Mouse (Mus musculus): ENCODE measurements around the gene Evl. TPM values are rescaled to one million over a fixed set of nuclear protein-coding genes. Genes with fewer than 3 reads are reported as not detected.
A peak's percentile ranks its signal among the peaks of the same experiment; 100 is the strongest.

Evl gene
- polyA plus RNA-seq, 1 experiment from 2014 or later: 147 TPM

DNA sequence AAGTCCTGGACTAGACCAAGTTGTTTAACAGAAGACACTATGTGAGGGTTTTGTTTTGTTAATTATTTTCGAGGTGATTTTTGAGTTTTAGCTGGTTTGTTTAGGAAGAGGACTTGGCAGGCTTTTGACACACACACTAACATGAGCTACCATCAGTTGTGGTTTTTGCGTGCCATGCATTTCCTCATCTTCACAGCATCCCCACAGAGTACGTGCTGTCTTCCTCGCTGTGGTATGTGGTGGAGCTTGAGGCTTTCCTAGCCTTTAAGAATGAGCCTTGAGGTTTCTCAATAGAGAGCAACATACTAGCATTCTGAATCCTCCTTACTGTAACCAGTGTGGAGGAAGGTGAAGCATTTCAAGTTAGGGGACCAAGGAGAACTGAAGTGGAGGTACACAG lies 46.3 kb downstream of the Evl start:
- Histone ChIP-seq H3K36me3 (ENCODE audit: poor library complexity, severe bottlenecking) (peaks cover 4% of the 10 kb centered on the region; the same call in 1 of the 2 replicates), H3K4me2 (no peak overlapping the region), H3K4me3 (no peak overlapping the region), H3K27ac (peak overlapping the region; percentile 36; the same call in 1 of the 2 replicates), H3K4me1 (peaks cover 51% of the 10 kb centered on the region), H3K27me3 (no peaks in the 10 kb centered on the region), H3K9ac (no peak overlapping the region), H3K9me3 (replicated peaks) (no peaks in the 10 kb centered on the region)
- no peak for ATAC-seq
- WGBS: 60% methylated on average over 4 of the region's 4 CpGs

DNA sequence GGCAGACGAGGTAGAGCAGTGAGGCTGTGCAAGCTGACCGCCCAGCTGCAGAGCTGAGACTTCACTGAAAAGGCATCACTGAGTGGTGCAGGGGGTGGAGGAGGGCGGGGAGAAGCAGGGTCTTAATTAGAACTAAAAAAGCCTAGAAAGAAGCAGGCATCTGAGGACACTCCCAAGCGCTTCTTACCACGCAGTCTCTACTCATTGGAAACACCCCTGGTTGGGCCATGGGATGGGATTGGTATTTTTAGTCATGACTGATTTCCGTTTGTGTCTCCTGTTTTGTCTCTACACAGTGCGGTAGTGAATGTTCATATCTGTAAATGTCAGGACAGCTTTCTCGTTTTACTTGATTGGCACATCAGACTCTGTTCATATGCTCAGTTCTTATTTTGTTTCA lies 46.8 kb downstream of the Evl start:
- Histone ChIP-seq H3K27ac (peak overlapping the region; percentile 36; the same call in 1 of the 2 replicates), H3K4me2 (no peak overlapping the region), H3K4me3 (no peak overlapping the region), H3K36me3 (ENCODE audit: poor library complexity, severe bottlenecking) (peaks cover 4% of the 10 kb centered on the region; the same call in 1 of the 2 replicates), H3K27me3 (no peaks in the 10 kb centered on the region), H3K9ac (no peak overlapping the region), H3K4me1 (peaks cover 56% of the 10 kb centered on the region), H3K9me3 (replicated peaks) (no peaks in the 10 kb centered on the region)
- peak; percentile 24; the same call in 1 of the 2 replicates for ATAC-seq
- 37% methylated on average over 8 of the region's 8 CpGs for whole genome bisulfite sequencing

DNA sequence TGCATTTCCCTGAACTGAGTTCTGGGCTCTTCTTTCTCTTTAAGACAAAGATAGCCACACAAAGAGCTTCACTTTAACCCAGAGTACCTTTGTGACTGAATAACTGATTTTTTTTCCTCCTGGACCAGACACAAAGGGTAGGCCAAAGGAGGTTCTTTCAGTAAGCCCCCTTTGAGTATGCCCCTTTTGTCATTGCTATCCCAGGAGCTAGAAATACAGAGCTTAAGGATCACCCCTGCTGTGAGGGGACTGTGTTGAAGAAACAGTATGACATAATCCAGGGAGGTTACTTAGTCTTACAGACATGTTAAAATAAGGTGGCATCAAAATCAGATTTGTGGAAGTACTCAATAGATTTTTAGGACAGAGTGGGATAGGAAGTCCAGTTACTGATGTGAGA lies 50.0 kb downstream of the Evl start:
- H3K36me3 ChIP-seq (ENCODE audit: poor library complexity, severe bottlenecking): no peaks in the 10 kb centered on the region
- no peak overlapping the region for H3K4me2 ChIP-seq
- no peak overlapping the region for H3K9ac ChIP-seq
- no peak overlapping the region for H3K4me3 ChIP-seq
- peaks cover 76% of the 10 kb centered on the region for H3K4me1 ChIP-seq
- ATAC-seq: no peak
- no peaks in the 10 kb centered on the region for H3K9me3 ChIP-seq (replicated peaks)
- no peaks in the 10 kb centered on the region for H3K27me3 ChIP-seq
- H3K27ac ChIP-seq: no peak overlapping the region

DNA sequence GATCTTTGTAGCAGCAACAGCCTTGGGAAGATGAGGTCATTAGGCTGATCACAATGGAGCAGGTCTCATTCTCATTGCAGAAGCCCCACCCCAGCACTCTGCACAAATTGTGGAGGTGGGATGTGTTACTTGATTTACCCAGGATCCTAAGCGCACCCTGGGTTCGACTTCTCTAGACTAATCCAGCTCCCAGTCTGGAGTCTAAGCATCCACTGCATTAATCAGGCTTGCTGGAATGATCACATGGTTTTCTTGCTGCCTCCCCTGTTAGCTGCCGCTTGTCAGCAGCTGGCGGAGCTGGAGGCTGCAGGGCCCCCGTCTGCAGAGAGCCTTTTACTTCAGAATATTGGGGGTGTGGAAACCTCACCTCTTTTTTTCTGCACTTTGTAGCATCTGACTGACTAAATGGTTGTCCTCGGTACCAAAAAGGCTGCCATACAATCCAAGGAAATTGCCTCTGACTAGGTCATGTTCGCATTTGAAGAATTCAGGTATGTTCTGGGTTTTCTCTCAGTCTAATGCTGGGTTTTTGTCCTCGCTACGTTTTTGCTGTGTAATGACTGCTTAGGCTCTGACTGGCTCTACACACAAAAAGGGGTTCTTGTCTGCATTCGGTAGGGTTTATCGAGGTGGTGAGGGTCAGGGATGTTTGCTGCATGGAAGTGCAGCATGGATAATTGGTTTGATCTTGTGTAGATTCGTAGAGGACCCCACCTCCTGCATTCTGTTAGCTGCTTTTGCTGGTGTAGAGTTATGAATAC lies 51.2 kb downstream of the Evl start:
- H3K4me3 ChIP-seq: peak overlapping the region; percentile 33
- WGBS: 8% methylated on average over 12 of the region's 12 CpGs
- peak overlapping the region; percentile 57 for H3K4me2 ChIP-seq
- H3K9ac ChIP-seq: peak overlapping the region; percentile 66
- peak; percentile 83 for ATAC-seq
- H3K27ac ChIP-seq: peak overlapping the region; percentile 88
- no peaks in the 10 kb centered on the region for H3K36me3 ChIP-seq (ENCODE audit: poor library complexity, severe bottlenecking)
- H3K9me3 ChIP-seq (replicated peaks): no peaks in the 10 kb centered on the region
- H3K4me1 ChIP-seq: peaks cover 72% of the 10 kb centered on the region
- H3K27me3 ChIP-seq: no peaks in the 10 kb centered on the region

DNA sequence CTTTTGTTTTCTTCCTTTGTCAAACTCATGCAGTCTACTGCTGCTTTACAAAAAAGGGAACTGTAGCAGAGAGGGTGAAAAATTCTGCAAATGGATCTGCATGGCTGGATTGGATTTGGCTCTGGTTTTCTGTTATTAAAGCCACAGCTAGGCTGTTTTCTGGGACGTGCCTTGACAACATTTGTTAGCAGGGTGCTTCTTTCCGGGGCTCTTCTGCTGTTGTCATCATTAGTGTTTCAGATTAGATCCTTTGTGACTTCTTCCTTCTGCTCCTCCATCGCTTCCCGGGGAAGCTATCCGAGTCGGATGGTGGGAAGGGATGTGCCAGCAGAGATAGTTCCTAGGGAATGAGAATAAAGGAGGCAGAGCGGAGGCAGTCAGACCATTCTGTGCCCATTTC lies 51.8 kb downstream of the Evl start:
- 20% methylated on average over 7 of the region's 7 CpGs for WGBS
- Histone ChIP-seq H3K4me3 (peak overlapping the region; percentile 33), H3K27ac (peak overlapping the region; percentile 88), H3K4me2 (peak overlapping the region; percentile 57), H3K9ac (peak overlapping the region; percentile 66), H3K9me3 (replicated peaks) (no peaks in the 10 kb centered on the region), H3K4me1 (peaks cover 66% of the 10 kb centered on the region), H3K27me3 (no peaks in the 10 kb centered on the region), H3K36me3 (ENCODE audit: poor library complexity, severe bottlenecking) (peaks cover 5% of the 10 kb centered on the region; the same call in 1 of the 2 replicates)
- ATAC-seq: 0 out of 2 replicates have a peak, but pooled peaks have one; percentile 2

DNA sequence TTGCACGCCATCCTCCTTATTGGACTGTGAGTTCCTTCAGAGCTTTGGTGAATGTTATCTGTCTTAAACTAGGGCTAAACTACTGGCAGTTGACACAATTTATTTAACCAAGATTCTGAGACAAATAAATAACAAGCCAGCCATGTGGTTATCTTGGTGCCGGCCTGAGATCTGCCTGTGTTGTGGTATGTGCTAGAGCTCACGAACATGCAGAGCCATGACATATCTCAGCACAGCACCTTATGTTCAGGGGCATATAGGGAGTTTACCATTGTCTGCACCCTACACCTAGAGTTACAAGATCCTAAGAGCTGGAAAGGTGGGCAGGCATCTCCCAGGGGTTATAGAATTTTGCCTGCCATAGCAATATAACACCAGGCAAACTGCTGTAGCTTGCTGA lies 54.9 kb downstream of the Evl start:
- WGBS: 91% methylated on average over 3 of the region's 3 CpGs
- Histone ChIP-seq H3K4me3 (no peak overlapping the region), H3K4me2 (no peak overlapping the region), H3K9ac (no peak overlapping the region), H3K9me3 (replicated peaks) (no peaks in the 10 kb centered on the region), H3K27me3 (no peaks in the 10 kb centered on the region), H3K36me3 (ENCODE audit: poor library complexity, severe bottlenecking) (peaks cover 5% of the 10 kb centered on the region; the same call in 1 of the 2 replicates), H3K27ac (no peak overlapping the region), H3K4me1 (peaks cover 40% of the 10 kb centered on the region)
- ATAC-seq: no peak

DNA sequence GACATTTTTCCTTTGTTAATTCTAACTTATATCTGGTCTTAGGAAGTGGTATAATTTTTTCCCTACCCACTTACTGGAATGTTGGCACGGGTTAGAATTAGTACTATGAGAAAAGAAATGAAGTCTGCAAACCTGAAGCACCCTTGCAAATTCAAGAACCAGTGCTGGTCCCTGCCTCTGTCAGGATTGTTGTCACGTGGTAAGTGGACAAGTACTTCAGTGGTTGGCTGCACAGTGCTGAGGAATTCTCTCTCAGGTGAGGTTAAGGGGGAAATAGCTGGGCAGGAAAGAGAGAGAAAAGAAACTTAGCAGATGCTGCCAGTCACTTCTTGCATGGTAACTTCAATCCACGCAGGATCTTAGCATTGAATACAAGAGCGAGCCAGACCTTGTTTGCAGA lies 55.7 kb downstream of the Evl start:
- no peak for ATAC-seq
- no peaks in the 10 kb centered on the region for H3K9me3 ChIP-seq (replicated peaks)
- H3K27ac ChIP-seq: no peak overlapping the region
- no peak overlapping the region for H3K4me3 ChIP-seq
- peaks cover 5% of the 10 kb centered on the region; the same call in 1 of the 2 replicates for H3K36me3 ChIP-seq (ENCODE audit: poor library complexity, severe bottlenecking)
- H3K4me1 ChIP-seq: peaks cover 32% of the 10 kb centered on the region
- no peak overlapping the region for H3K9ac ChIP-seq
- H3K27me3 ChIP-seq: no peaks in the 10 kb centered on the region
- WGBS: 91% methylated on average over 4 of the region's 4 CpGs
- no peak overlapping the region for H3K4me2 ChIP-seq

DNA sequence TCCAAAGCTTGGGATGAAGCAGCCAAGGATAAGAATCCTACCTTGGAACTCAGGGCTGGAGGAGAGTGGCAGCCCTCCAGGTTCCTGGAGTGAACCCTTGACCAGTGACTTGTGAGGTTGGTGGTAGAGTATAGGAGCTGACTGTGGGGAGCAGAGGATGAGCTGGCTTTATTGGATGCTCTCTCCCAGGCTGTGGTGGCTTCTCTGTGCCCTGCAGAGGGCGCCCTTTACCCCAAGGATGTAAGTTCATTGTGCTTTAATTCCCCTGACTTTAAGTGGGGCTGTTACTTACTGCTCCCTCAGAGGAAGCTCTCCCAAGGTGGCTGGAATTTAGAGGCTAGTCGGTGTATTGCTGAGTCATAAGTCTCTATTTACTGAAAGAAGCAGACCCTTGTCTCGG lies 58.6 kb downstream of the Evl start:
- H3K9ac ChIP-seq: no peak overlapping the region
- WGBS: 46% methylated on average over 3 of the region's 3 CpGs

DNA sequence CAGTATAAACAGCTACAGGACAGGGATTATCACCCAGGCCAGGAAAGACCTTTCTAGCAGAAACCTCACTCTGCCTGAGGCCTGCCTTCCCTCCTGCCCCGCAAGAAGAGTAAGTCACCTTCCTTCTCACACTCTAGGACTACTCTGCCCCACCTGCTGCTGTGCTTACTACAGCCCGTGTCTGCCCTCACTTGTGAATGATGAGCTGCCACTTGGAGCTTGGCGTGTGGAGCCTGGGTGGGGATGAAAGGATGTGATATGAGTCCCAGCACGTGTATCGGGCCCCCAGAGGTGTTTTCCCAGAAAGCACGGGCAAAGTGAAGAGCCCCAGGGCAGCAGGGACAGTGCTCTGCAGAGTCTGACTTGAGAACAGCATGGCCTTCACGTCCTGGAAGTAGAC lies 63.0 kb downstream of the Evl start:
- no peak for ATAC-seq
- Histone ChIP-seq H3K9ac (no peak overlapping the region), H3K27ac (no peak overlapping the region), H3K27me3 (no peaks in the 10 kb centered on the region), H3K4me3 (no peak overlapping the region), H3K36me3 (ENCODE audit: poor library complexity, severe bottlenecking) (0 out of 2 replicates have a peak, but pooled peaks cover 7% of the 10 kb centered on the region), H3K4me2 (no peak overlapping the region), H3K9me3 (replicated peaks) (no peaks in the 10 kb centered on the region), H3K4me1 (peaks cover 10% of the 10 kb centered on the region; the same call in 1 of the 2 replicates)
- WGBS: 86% methylated on average over 7 of the region's 7 CpGs

More for the DNA sequence above, 58.6 kb downstream of the Evl start:
- Histone ChIP-seq H3K4me1 (peaks cover 11% of the 10 kb centered on the region; the same call in 1 of the 2 replicates), H3K36me3 (ENCODE audit: poor library complexity, severe bottlenecking) (peaks cover 5% of the 10 kb centered on the region; the same call in 1 of the 2 replicates), H3K4me2 (no peak overlapping the region), H3K27ac (no peak overlapping the region), H3K9me3 (replicated peaks) (no peaks in the 10 kb centered on the region), H3K27me3 (no peaks in the 10 kb centered on the region), H3K4me3 (no peak overlapping the region)
- ATAC-seq: no peak

DNA sequence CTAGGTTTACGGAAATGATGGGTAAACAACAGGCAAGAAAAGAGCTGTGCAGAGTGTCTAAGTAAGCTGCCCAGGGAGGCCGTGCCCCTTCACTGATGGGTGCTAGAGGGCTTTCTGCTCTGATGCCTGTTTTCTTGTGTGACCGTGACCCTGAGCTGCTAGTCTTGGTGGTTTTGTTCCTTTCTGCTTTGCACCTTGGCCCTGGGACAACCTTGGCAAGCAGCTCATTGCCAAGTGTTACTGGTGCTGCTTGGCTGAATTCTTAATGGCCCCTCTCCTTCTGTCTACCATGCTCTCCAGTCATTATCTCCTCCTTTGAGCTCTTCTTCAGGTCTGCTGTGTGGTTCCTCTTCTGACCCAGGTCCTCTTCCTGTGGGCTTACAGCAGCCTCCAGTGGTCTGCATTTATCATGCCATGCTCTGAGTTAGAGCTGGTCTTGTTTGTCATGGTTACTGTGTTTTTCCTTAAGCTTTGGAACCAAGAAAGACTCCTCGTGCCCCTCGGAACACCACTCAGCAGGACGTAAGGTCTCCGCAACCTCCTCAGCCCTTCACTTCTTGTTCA lies 65.4 kb downstream of the Evl start:
- WGBS: 90% methylated on average over 7 of the region's 7 CpGs
- Histone ChIP-seq H3K9me3 (replicated peaks) (no peaks in the 10 kb centered on the region), H3K4me1 (peaks cover 10% of the 10 kb centered on the region; the same call in 1 of the 2 replicates), H3K27ac (no peak overlapping the region), H3K36me3 (ENCODE audit: poor library complexity, severe bottlenecking) (0 out of 2 replicates have a peak, but pooled peaks cover 7% of the 10 kb centered on the region), H3K9ac (no peak overlapping the region), H3K27me3 (no peaks in the 10 kb centered on the region), H3K4me3 (no peak overlapping the region), H3K4me2 (no peak overlapping the region)
- no peak for ATAC-seq

DNA sequence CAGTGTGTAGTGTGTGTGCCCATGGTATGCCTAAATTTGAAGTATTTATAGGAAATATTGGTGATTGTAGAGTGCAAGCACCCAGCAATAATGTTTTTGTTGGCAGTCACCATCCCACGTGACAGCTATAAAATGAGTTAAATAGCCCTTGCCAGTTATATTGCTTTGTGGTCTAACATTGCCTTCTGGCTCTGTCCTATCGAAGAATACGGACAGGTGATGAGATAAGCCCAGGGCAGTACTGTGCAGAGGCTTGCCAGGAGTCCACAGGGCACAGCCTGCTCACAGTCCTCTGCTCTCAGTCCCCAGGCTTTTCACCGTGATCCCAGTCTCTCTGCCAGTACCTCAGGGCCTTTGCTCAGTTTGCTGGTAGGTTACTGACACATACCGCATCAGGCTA lies 67.9 kb downstream of the Evl start:
- Histone ChIP-seq H3K27ac (no peak overlapping the region), H3K4me2 (no peak overlapping the region), H3K27me3 (no peaks in the 10 kb centered on the region), H3K36me3 (ENCODE audit: poor library complexity, severe bottlenecking) (0 out of 2 replicates have a peak, but pooled peaks cover 7% of the 10 kb centered on the region), H3K9ac (no peak overlapping the region), H3K4me3 (no peak overlapping the region), H3K9me3 (replicated peaks) (no peaks in the 10 kb centered on the region), H3K4me1 (peaks cover 17% of the 10 kb centered on the region; the same call in 1 of the 2 replicates)
- no peak for ATAC-seq
- WGBS: 90% methylated on average over 5 of the region's 5 CpGs

DNA sequence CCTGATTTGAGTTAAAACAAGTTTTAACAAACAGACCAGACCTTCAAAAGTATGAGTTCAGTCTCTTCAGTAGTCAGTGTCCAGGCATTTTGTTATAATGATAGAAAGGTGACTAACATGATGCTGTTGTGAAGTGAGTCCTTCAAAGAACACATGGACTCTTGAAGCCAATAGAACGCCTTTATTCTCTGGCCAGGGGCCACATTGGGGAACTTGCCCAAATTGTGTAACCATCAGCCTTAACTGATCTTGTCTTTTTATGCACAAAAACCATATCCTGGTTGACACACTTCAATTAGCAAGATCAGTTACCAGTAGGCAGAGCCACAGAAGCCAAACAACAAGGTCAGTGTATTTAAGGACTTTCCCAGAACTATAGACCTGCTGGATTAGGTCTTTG lies 75.0 kb downstream of the Evl start:
- H3K9me3 ChIP-seq (replicated peaks): no peaks in the 10 kb centered on the region
- no peak overlapping the region for H3K4me2 ChIP-seq
- no peak overlapping the region for H3K27ac ChIP-seq
- H3K36me3 ChIP-seq (ENCODE audit: poor library complexity, severe bottlenecking): peaks cover 12% of the 10 kb centered on the region; the same call in 1 of the 2 replicates
- H3K4me3 ChIP-seq: no peak overlapping the region
- no peak overlapping the region for H3K9ac ChIP-seq
- WGBS: 93% methylated on average over 1 of the region's 1 CpGs
- H3K27me3 ChIP-seq: no peaks in the 10 kb centered on the region
- no peak for ATAC-seq
- peaks cover 9% of the 10 kb centered on the region; the same call in 1 of the 2 replicates for H3K4me1 ChIP-seq
